Mouse (Mus musculus) heart, embryonic 15.5 days (tissue): Measurements from ENCODE around the gene Trmt2a. TPM values are rescaled to one million over a fixed set of nuclear protein-coding genes. Genes with fewer than 3 reads are reported as not detected.
A peak's percentile ranks its signal among the peaks of the same experiment; 100 is the strongest.

Experiments
- ATAC-seq: fragments of 200-750 bp; cut with Nextera tagmentation; replicated peaks from 2 replicates; pipeline ENCODE4 v1.8.0; 2017; ENCODE audit warnings: low read depth, moderate TSS enrichment; ENCODE audit not compliant: insufficient number of reproducible peaks, insufficient read depth, low FRiP score
- H3K27ac ChIP-seq: fragments of 300-500 bp; sonication (generic); 2 replicates; pipeline ENCODE4 v1.5.1; 2015; ENCODE audit warnings: mild to moderate bottlenecking, inconsistent platforms
- H3K27me3 ChIP-seq: fragments of 300-500 bp; sonication (generic); 2 replicates; pipeline ENCODE4 v1.6.1; 2015; ENCODE audit warnings: inconsistent platforms
- H3K36me3 ChIP-seq: fragments of 300-500 bp; sonication (generic); 2 replicates; pipeline ENCODE4 v1.6.1; 2015; ENCODE audit warnings: mild to moderate bottlenecking, inconsistent platforms
- H3K4me1 ChIP-seq: fragments of 300-500 bp; sonication (generic); replicated peaks from 2 replicates; pipeline ENCODE4 v1.6.1; 2015; ENCODE audit warnings: inconsistent platforms
- H3K4me2 ChIP-seq: fragments of 300-500 bp; sonication (generic); 2 replicates; pipeline ENCODE4 v1.6.1; 2015; ENCODE audit warnings: inconsistent platforms, mild to moderate bottlenecking, moderate library complexity
- H3K4me3 ChIP-seq: fragments of 300-500 bp; sonication (generic); 2 replicates; pipeline ENCODE4 v1.5.1; 2015; ENCODE audit warnings: mild to moderate bottlenecking, inconsistent platforms
- H3K9ac ChIP-seq: fragments of 300-500 bp; sonication (generic); 2 replicates; pipeline ENCODE4 v1.6.1; 2015; ENCODE audit warnings: mild to moderate bottlenecking, inconsistent platforms
- H3K9me3 ChIP-seq: fragments of 300-500 bp; sonication (generic); replicated peaks from 2 replicates; pipeline ENCODE4 v1.6.1; 2016; ENCODE audit warnings: inconsistent platforms
- WGBS: fragments of 180-500 bp; shearing (Covaris S2); methylation state at CpG from one replicate; pipeline ENCODE4 v1.1.7; 2015; ENCODE audit warnings: mixed read lengths; 5-methylcytosine and 5-hydroxymethylcytosine counted together
- polyA plus RNA-seq: library from polyadenylated mRNA; unstranded; fragments of >200 nt; fragmentation: Nextera tagmentation; extraction: Ambion mirVana; gene quantifications from 2 replicates; pipeline ENCODE4 v1.2.1, GENCODE M21; 2015

Gene Trmt2a
- polyA plus RNA-seq: 44.1 and 75.4 TPM in 2 replicates

- peaks cover 61% of the 10 kb centered on the region for H3K36me3 ChIP-seq
- H3K4me3 ChIP-seq: peak within 1 kb of the TSS; percentile 96
- H3K4me1 ChIP-seq: peaks cover 34% of the 10 kb centered on the region
- no peaks in the 10 kb centered on the region for H3K9me3 ChIP-seq
- peak within 1 kb of the TSS; percentile 93 for H3K27ac ChIP-seq
- peak within 1 kb of the TSS; percentile 89 for H3K4me2 ChIP-seq
- peak within 1 kb of the TSS; percentile 90 for H3K9ac ChIP-seq
- peak; percentile 94 for ATAC-seq
- no peaks in the 10 kb centered on the region for H3K27me3 ChIP-seq
- under 1% methylated on average over 102 of the region's 102 CpGs for WGBS
Measured at GRCm38 (mm10) chr16:18248433-18249363, at the start of gene Trmt2a, which contains the start of gene Ranbp1. TSS of gene Trmt2a (plus strand) at chr16:18248679. TSS of gene Ranbp1 (minus strand) at chr16:18248732.

GRCm38 (mm10) chr16:18200062-18200461, 48.4 kb upstream of the Trmt2a start:
- WGBS: 58% methylated on average over 2 of the region's 2 CpGs
- Histone ChIP-seq H3K9me3 (no peaks in the 10 kb centered on the region), H3K27ac (no peak overlapping the region), H3K27me3 (no peaks in the 10 kb centered on the region), H3K9ac (no peak overlapping the region), H3K36me3 (no peaks in the 10 kb centered on the region), H3K4me3 (no peak overlapping the region), H3K4me2 (no peak overlapping the region), H3K4me1 (peaks cover under 1% of the 10 kb centered on the region; the same call in 1 of the 2 replicates)
- no peak for ATAC-seq

- no peaks in the 10 kb centered on the region for H3K4me1 ChIP-seq
- no peak for ATAC-seq
- H3K27me3 ChIP-seq: no peaks in the 10 kb centered on the region
- WGBS: 26% methylated on average over 1 of the region's 1 CpGs
- H3K9ac ChIP-seq: no peak overlapping the region
- H3K27ac ChIP-seq: no peak overlapping the region
- H3K9me3 ChIP-seq: no peaks in the 10 kb centered on the region
- no peaks in the 10 kb centered on the region for H3K36me3 ChIP-seq
- no peak overlapping the region for H3K4me2 ChIP-seq
- H3K4me3 ChIP-seq: no peak overlapping the region
Measured at GRCm38 (mm10) chr16:18201620-18202019, 46.9 kb upstream of the Trmt2a start.

GRCm38 (mm10) chr16:18202061-18202460, 46.4 kb upstream of the Trmt2a start:
- no peak overlapping the region for H3K9ac ChIP-seq
- H3K4me2 ChIP-seq: no peak overlapping the region
- H3K27ac ChIP-seq: no peak overlapping the region
- no peaks in the 10 kb centered on the region for H3K27me3 ChIP-seq
- no peaks in the 10 kb centered on the region for H3K9me3 ChIP-seq
- H3K36me3 ChIP-seq: no peaks in the 10 kb centered on the region
- WGBS: 86% methylated on average over 1 of the region's 1 CpGs
- no peak overlapping the region for H3K4me3 ChIP-seq
- no peak for ATAC-seq
- H3K4me1 ChIP-seq: no peaks in the 10 kb centered on the region

- Histone ChIP-seq H3K36me3 (no peaks in the 10 kb centered on the region), H3K4me1 (no peaks in the 10 kb centered on the region), H3K9me3 (no peaks in the 10 kb centered on the region), H3K27me3 (no peaks in the 10 kb centered on the region), H3K9ac (no peak overlapping the region), H3K27ac (no peak overlapping the region), H3K4me3 (no peak overlapping the region), H3K4me2 (no peak overlapping the region)
- WGBS: 63% methylated on average over 7 of the region's 7 CpGs
- no peak for ATAC-seq
Measured at GRCm38 (mm10) chr16:18203430-18204091, 44.9 kb upstream of the Trmt2a start.

- no peak overlapping the region for H3K4me2 ChIP-seq
- H3K36me3 ChIP-seq: no peaks in the 10 kb centered on the region
- H3K4me1 ChIP-seq: peaks cover 23% of the 10 kb centered on the region
- no peaks in the 10 kb centered on the region for H3K9me3 ChIP-seq
- no peak overlapping the region for H3K9ac ChIP-seq
- WGBS: 24% methylated on average over 8 of the region's 8 CpGs
- no peak for ATAC-seq
- peaks cover 4% of the 10 kb centered on the region; the same call in 1 of the 2 replicates for H3K27me3 ChIP-seq
- H3K27ac ChIP-seq: no peak overlapping the region
- H3K4me3 ChIP-seq: no peak overlapping the region
Measured at GRCm38 (mm10) chr16:18210701-18211416, 37.6 kb upstream of the Trmt2a start.

- ATAC-seq: no peak; the same call in 1 of the 2 replicates
- no peaks in the 10 kb centered on the region for H3K9me3 ChIP-seq
- H3K4me2 ChIP-seq: no peak overlapping the region
- no peaks in the 10 kb centered on the region for H3K36me3 ChIP-seq
- H3K4me1 ChIP-seq: peaks cover 23% of the 10 kb centered on the region
- peaks cover 4% of the 10 kb centered on the region; the same call in 1 of the 2 replicates for H3K27me3 ChIP-seq
- 41% methylated on average over 10 of the region's 10 CpGs for WGBS
- no peak overlapping the region for H3K9ac ChIP-seq
- H3K4me3 ChIP-seq: no peak overlapping the region
- H3K27ac ChIP-seq: no peak overlapping the region
Measured at GRCm38 (mm10) chr16:18211417-18212171, 36.9 kb upstream of the Trmt2a start.

GRCm38 (mm10) chr16:18213689-18214088, 34.8 kb upstream of the Trmt2a start:
- H3K4me1 ChIP-seq: peaks cover 26% of the 10 kb centered on the region
- H3K27me3 ChIP-seq: peaks cover 4% of the 10 kb centered on the region; the same call in 1 of the 2 replicates
- no peak overlapping the region for H3K4me3 ChIP-seq
- ATAC-seq: peak; percentile 34
- H3K9ac ChIP-seq: no peak overlapping the region
- WGBS: 65% methylated on average over 6 of the region's 6 CpGs
- no peak overlapping the region for H3K27ac ChIP-seq
- H3K4me2 ChIP-seq: no peak overlapping the region
- H3K36me3 ChIP-seq: no peaks in the 10 kb centered on the region
- no peaks in the 10 kb centered on the region for H3K9me3 ChIP-seq

- ATAC-seq: no peak; the same call in 1 of the 2 replicates
- Histone ChIP-seq H3K36me3 (no peaks in the 10 kb centered on the region), H3K9me3 (no peaks in the 10 kb centered on the region), H3K4me3 (no peak overlapping the region; the same call in 1 of the 2 replicates), H3K4me1 (peaks cover 29% of the 10 kb centered on the region), H3K27me3 (peaks cover 4% of the 10 kb centered on the region; the same call in 1 of the 2 replicates), H3K9ac (no peak overlapping the region), H3K27ac (peak overlapping the region; percentile 70), H3K4me2 (peak overlapping the region; percentile 44)
- 48% methylated on average over 7 of the region's 7 CpGs for WGBS
Measured at GRCm38 (mm10) chr16:18214858-18215257, 33.6 kb upstream of the Trmt2a start.

- Histone ChIP-seq H3K9ac (no peak within 1 kb of the TSS), H3K27ac (no peak within 1 kb of the TSS), H3K27me3 (no peaks in the 10 kb centered on the region), H3K36me3 (peaks cover 9% of the 10 kb centered on the region; the same call in 1 of the 2 replicates), H3K9me3 (no peaks in the 10 kb centered on the region), H3K4me3 (no peak within 1 kb of the TSS), H3K4me2 (no peak within 1 kb of the TSS), H3K4me1 (peaks cover 28% of the 10 kb centered on the region)
- no peak for ATAC-seq
- 81% methylated on average over 4 of the region's 4 CpGs for WGBS
Measured at GRCm38 (mm10) chr16:18217579-18217978, 30.9 kb upstream of the Trmt2a start, which contains the start of gene Ccdc188. TSS of gene Ccdc188 (plus strand) at chr16:18217879.
